Mouse (Mus musculus): ENCODE results near the gene Piga.

GRCm38 (mm10) chrX:164441306-164441705 is 21.7 kb downstream of the Piga start:
- TF ChIP-seq CTCF (conservative IDR thresholded peaks at IDR 0.05 in 1 of 2, IDR thresholded peaks at IDR 0.05 in 1 of 2; ENCODE audit: low read depth in 2 of 2, low read length in 2 of 2) (no peak), MAX (IDR thresholded peaks at IDR 0.05; ENCODE audit: low read length) (no peak), ELF1 (IDR thresholded peaks at IDR 0.05; ENCODE audit: low read depth, low read length) (no peak), E2F4 (IDR thresholded peaks at IDR 0.05; ENCODE audit: insufficient replicate concordance, low read depth, low read length) (no peak)

All from CH12.LX (cell line).